Mouse (Mus musculus) common myeloid progenitor, adult 5-6 weeks (primary cell): ENCODE results near the gene Rtkn. TPM values are rescaled to one million over a fixed set of nuclear protein-coding genes. Genes with fewer than 3 reads are reported as not detected.
A peak's percentile ranks its signal among the peaks of the same experiment; 100 is the strongest.

Experiments used
- ATAC-seq: replicated peaks from 2 replicates; pipeline ENCODE4 v1.8.0; 2016; ENCODE audit warnings: low read depth, mild to moderate bottlenecking, moderate TSS enrichment, inconsistent platforms; ENCODE audit not compliant: poor library complexity, severe bottlenecking
- total RNA-seq: library from RNA; stranded (forward); fragments of 200-1000, 187-1606 nt; gene quantifications from 2 replicates; pipeline ENCODE4 v1.2.3, GENCODE M21; 2017

Gene Rtkn
- total RNA-seq = 0.96 and 3.9 TPM in 2 replicates

DNA sequence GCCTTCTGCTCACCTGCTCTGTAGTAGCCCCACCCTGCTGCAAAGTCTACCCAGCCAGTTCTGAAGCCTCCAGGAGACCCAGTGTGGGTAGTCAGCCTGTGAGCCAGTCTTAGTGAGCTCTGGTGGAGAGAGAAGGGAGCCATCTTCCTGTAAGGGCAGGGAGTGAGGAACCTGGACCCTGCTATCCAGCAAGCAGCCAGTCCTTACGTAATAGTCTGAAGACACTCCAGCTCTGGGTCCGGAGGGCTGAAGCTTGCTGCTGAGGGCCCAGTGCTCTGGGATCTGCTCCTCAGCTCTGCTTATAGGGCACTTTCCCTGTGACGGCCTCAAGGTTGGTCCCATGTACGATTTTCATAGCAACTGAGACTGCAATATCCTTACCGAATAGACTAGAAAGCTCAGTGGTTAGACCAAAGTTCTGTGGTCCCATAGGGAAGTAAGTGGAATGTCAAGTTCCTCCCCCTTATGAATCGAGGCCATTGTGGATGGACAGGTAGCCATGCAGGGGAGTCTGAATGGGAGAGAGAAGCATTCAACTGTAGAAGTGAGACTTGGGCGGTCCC, at the start of gene Rtkn:
Rtkn (plus strand) TSS at position 513 of the 563 bp plus-strand sequence.
- ATAC-seq = no peak

DNA sequence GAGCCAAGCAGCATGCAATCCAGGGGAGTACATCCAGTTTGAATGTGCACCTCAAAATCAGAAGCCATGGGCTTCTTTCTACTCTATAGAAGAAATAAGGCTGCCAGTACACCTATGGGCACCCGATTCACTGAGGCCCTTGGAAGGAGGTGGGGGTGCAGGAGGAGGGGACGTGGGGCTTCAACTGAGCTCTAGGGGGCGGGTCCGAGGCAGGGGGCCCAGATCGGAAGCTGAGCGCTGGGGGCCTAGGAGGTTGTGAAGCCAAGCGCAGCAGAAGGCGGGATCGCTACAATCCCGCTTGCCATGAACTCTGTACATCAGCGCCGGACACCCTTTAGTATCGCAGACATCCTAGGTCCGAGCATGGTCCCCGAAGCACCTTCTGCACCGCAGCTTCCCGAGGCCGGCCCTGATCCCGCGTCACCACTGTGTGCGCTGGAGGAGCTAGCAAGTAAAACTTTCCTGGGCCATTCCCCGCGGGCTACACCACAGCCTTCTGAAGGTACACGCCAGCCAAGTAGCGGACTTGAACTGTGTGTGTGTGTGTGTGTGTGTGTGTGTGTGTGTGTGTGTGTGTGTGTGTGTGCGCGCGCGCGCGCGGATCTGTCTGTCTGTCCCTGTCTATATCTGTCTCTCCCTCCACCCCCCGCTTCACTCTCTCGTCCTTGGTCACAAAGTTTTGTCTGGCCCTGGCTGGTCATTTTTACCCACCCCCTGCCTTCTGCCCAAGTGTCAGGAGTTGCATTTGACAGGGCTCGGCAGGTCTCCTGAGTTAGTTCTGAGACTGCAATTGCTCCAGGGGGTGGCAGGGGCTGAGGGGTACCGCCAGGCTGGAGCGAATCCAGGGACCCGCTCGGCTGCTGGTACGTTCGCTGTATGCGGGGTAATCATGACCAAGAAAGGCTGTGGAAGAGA, 48.9 kb upstream of the Rtkn start, which contains the start of gene Lbx2:
Lbx2 (plus strand) TSS at position 247 of the 915 bp plus-strand sequence.
- peak; percentile 46; the same call in 1 of the 2 replicates for ATAC-seq

DNA sequence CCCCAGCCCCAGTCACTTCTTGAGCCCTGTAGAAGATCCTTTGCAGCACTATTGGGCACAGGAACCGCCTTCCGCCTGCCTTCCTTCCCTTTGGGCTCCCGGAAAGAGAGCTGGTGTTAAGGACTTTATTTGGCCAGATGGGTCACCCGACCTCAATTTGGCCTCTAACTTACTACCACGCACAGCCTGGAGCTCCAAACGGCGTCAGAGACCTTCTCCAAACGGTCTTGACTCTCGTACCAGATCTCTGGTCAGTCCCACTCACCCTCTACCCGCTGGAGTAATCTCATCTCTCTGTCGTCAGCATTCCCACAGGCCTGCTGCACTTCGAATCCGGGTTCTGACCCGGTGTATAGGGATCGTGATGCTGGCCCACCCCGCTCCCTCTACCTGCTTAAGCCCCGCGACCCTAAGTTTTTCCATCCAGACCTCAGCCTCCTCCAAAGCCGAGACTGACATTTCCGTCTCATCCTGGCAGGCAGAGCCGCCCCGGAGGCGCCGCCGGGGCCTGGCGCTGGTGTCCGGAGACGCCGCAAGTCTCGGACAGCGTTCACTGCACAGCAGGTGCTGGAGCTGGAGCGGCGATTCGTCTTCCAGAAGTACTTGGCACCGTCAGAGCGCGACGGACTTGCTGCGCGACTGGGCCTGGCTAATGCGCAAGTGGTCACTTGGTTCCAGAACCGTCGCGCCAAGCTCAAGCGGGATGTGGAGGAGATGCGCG, 47.9 kb upstream of the Rtkn start:
- no peak for ATAC-seq

DNA sequence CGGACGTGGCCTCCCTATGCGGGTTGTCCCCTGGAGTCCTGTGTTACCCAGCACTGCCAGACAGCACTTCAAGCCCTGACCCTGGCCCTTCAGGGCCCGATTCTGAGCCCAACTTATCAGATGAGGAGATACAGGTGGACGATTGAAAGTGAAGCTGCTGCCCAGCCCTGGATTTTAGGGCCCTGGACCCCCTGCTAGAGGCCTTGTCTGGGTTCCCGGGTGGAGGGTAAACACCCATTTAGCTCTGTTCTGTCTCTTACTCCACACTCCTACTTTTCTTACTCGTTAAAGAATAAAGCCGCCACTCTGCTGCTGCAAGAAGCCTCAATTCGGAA, 47.4 kb upstream of the Rtkn start:
- no peak; the same call in 1 of the 2 replicates for ATAC-seq

DNA sequence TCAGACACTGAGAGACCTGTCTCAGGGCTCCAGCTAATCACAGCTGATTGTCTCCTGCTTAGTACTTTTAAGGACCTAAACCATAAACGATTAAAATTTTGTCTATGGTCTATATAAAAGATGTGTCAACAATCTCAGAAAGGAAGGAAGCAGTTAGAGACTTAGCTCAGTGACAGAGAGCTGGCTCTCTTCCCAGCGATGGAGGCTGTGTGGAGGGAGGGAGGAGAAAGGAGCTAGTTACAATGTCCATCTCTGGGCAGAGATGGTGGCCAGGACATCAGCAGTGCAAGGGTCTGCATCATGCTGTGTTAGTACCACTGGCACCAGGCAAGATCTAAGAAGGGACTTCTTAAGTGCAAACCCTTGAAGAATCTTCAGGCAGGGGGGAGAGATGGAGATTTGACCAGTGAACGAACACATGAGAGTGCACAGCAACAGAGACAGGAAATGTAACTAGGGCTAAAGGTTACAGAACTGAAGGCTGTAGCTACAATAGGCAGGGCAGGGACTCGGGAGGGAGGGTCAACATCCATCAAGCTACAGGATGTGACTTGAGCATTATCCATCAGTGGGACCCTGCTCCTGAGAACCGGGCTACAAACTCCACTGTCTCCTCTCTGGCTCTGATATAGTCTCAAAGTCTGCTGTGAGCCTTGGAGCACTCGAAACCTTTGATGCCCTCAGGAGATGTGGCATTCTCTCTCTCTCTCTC, 42.7 kb upstream of the Rtkn start:
- no peak for ATAC-seq

DNA sequence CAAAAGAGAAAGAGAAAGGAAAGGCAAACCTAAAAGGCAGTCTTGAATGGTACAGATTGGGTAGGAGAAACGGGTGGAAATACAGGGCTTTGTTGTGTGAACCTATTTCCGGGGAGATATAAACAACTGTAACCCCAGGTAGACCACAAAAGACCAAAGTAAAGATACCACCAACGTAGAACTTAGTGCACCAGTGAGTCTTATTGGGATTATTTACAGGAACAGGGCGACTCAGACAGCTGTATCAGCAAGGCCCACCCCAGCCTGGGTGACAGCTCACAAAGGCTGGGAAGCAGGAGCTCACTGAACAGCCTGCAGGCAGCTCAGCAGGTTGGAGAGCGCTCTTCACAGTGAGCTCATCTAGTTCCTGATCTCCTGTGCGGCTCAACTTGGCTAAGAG, 39.3 kb upstream of the Rtkn start:
- no peak for ATAC-seq

DNA sequence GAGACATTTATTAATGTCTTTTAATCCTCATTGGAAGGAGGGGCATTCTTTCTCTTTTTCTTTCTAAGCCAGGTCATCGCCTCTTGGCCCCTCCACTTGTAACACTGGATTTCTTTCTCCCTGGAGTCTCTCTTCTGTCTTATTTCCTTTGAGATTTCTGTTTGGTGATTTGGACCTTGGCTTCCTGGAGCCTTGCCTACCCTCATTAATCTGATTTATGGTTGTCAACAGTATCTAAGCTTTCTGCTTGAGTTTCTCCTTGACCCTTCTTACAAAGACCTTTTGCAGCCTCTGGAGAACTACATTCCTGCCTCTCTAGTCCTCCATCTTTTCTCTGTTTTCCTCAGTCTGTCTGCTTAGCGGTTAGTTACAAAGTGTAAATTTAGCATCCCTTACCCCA, 36.9 kb upstream of the Rtkn start:
- no peak for ATAC-seq

DNA sequence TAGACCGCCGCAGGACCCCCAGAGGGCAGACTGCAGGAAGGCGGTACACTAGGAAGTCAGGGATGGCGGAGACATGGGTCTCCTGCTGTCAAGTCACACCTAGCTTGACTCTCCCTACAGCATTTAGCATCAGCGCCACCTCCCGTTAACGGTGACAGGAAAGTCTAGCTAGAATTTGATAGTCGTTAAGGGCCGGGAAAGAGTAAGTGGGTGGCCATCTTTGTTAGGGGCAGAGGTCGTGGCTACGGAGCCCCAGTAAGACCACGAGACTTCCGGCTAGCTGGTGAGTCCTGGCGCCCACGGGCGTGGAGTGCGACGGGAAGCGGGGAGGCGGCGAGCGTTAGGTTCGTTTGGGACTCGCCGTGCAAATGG, 34.0 kb upstream of the Rtkn start, which contains the start of the genes Ccdc142 and Gm42688:
Ccdc142 (plus strand) TSS at position 286 of the 372 bp plus-strand sequence.
Gm42688 (plus strand) TSS at position 302 of the 372 bp plus-strand sequence.
- peak; percentile 84 for ATAC-seq

DNA sequence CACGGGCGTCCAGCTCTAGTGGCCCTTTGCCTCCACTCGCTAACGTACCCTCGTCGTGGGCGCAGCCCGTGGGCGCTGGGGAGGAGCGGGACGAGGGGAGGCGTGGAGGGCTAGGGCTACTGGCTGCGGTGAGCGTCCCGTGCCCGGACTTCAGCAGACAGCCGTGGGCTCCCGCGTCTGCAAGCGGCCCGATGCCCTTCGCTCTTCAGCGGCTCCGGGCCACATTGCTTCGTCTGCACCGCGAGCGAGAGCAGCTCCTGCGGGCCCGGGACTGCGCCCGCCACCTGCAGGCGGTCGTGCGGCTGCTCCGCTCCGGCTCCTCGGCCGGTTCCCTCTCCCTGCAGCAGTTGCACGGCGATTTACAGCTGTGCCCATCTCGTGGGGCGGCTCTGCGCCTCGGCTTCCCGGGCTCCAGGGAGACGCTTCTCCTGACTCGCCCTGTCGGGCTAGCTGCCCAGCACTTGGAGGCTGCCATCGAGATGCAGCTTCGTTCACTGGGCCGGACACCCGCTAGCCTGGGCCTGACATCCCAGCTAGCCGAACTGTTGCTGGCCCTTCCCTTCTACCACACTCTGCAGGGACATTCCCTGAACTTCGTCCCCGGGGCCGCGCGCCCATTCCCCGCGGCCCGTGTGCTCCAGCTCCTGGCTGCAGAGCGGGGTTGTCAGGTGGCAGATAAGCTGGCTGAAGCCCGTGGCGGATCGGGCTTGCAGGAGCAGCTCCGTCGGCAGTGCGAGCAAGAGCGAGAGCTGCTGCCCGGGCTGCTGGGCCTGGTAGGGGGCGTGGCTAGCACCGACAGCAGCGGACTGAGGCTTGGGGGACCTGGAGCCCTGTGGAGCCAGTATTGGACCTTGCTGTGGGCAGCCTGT, 33.3 kb upstream of the Rtkn start:
- ATAC-seq = peak; percentile 60

DNA sequence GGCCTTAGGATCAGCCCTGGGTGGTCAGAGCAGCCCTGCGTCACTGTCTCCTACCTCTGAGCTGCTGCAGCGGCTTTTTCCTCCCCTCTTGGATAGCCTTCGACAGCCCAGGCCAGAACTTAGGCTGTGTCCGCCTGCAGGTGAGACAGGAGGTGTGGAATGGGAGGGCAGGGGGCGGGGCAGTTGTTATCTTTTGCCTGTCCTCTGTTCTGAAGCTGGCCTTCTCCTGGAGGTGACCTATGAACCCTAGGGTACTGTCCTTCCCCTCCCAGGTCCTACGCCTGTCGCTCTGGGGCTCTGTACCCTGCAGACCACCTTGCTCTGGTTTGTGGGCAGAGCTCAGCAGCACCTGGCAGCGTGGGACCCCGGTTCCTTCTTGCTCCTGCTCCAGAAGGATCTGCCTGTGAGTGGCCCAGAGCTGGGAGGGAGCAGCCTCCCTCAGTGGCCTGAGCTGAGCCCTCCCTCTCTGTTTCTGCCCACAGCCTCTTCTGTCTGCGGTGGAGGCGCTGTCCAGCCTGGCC, 32.1 kb upstream of the Rtkn start:
- ATAC-seq = no peak

DNA sequence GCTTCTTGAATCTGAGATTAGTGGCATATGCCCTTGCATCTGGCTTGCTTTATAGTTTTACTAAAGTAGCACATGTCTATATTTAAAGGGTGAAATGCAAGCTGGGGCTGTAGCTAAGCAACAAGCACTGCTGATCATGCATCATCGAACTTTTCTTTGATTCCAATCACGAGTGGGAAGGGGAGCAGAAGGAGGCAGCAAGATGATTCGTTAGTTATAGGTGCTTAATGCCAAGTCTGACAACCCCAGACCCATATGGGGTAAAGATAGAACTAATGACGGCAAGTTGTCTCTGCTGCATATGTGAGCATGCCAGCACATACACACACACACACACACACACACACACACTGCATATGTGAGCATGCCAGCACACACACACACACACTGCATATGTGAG, 31.1 kb upstream of the Rtkn start:
- ATAC-seq = no peak

DNA sequence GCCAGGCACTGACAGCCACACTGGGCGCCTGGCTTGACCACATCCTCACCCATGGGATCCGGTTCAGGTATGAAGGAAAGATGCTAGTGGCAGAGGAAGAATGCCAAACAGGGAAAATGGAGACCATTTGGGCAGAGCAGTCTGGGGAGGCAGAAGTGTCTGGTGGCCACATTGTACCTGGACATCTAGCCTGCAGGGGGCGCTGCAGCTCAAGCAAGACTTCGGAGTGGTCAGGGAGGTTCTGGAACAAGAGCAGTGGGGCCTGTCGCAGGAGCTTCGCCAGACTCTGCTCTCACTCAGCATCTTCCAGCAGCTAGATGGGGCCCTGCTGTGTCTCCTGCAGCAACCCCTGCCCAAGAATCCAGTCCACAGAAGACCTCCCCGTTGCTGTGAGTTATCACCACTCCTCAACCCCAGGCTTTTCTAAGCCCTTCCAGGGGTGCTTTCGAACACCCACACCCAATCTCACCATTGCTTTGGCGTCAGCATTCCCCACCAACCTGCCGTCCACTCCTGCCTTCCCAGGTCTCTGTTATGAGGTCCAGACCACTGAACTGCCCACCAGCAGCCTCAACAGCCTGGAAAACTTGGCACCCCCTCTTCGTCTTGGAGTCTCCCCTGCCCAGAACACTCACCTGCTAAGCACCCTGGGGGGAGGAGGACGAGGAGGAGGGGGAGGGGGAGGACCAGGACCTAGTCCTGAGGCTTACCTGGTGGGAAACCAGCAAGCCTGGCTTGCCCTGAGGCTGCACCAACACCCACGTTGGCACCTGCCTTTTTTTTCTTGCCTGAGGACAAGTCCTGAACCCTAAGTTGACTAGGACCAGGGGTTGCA, 27.5 kb upstream of the Rtkn start:
- ATAC-seq = peak; percentile 71

DNA sequence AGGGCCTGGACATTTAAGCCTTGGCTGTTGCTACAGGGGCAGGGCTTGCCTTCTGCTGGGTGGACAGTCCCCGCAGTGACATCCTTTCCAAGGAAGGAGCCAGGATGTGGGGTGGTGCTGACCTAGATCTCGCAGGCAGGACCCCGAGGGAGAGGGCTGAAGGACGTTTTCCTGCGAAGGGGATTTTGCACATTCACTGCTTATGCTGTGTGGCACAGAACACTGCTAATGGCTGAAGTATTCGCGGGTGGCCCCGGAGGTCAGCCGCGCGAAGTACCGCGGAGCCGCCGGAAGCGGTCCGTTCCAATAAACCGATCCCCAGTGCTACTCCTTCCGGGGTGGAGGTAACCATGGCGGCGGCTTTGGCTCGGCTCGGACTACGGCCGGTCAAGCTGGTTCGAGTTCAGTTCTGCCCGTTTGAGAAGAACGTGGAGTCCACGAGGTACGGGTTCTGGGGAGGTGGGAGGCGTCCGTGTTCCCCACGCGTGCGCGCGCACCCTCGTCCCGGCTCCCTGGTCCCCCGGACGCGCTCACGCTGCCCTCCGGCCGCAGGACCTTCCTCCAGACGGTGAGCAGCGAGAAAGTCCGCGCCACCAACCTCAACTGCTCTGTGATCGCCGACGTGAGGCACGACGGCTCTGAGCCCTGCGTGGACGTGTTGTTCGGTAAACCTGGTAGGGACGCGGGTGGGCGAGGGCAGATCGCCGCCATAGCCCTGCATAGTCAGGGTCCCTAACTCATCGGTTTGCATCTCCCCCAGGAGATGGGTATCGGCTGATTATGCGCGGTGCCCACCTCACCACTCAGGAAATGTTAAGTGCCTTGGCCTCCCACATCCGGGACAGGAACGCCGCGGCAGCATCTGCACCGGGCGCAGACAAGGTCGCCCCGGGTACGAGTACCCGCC, 26.2 kb upstream of the Rtkn start, which contains the start of gene Mrpl53:
Mrpl53 (plus strand) TSS at position 279 of the 907 bp plus-strand sequence.
- peak; percentile 65 for ATAC-seq

DNA sequence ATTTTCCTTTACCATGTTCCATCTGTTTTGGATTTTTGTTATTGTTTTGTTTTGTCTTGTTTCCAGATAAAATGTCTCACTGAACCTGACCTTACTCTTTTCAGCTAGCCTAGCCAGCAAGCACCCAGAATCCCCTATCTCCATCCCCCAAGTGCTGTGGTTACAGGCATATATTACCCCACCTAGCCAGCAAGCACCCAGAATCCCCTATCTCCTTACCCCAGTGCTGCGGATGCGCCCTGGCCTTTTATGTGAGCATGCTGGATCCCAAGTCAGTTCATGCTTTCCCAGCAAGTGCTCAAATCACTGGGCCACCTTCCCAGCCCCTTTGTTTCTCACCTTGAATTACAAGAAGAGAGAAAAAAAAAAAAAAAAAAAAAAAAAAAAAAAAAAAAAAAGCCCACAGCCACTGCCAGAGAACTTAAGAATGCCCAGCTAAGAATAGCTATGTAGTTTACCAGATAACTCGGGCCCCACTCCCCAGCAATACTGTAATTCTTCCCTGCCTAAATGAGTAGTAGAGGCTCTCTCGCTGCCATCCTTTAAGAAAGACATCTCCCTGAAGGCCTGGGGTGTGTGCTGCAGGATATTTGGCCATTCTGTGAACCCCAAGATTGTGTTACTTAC, 23.6 kb upstream of the Rtkn start:
- ATAC-seq = no peak

DNA sequence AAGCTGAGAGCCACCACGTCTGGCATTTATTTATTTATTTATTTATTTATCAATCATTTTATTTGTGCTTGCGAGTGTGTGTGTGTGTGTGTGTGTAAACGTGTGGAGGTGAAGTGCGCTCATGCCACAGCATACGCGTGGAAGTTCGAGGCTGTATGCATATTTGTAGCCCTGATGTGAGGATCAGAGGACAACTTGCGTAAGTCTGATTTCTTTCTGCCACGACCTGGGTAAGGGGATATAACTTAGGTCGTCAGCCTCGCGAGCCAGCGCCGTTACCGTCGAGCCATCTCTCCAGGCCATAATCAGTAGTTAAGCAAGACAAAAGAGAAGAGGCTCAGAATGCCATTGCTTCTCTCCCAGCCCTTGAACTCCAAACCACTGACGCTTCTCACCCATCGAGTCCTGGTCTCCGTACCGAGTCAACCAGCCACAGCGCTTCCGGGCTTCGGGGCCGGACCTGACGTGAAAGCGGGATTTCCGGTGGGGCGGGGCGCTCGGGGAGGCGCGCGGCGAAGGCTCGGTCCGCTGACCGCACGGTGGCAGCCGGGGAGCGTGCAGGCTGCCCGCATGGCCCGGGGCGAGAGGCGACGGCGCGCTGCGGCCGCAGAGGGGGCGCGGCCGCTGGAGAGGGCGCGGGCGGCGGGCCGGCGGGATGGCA, 20.1 kb upstream of the Rtkn start, which contains the start of gene Mogs:
Mogs (plus strand) TSS at position 486 of the 661 bp plus-strand sequence.
- ATAC-seq = peak; percentile 86
